Mouse (Mus musculus): ENCODE results near the gene Smim20.

The Smim20 gene

GRCm38 (mm10) chr5:53266931-53267853 lies at the start of gene Smim20:
Gene Smim20, plus strand, starts transcription at chr5:53267083.
- DNase-seq (ENCODE audit: low spot score): peak; percentile 87

GRCm38 (mm10) chr5:53225434-53225833 lies 41.4 kb upstream of the Smim20 start:
- no peak for DNase-seq (ENCODE audit: low spot score)

- no peak for DNase-seq (ENCODE audit: low spot score)
Measured at GRCm38 (mm10) chr5:53230560-53230959, 36.3 kb upstream of the Smim20 start.

- DNase-seq (ENCODE audit: low spot score): no peak
Measured at GRCm38 (mm10) chr5:53235551-53235950, 31.3 kb upstream of the Smim20 start.

GRCm38 (mm10) chr5:53236136-53236535 lies 30.7 kb upstream of the Smim20 start:
- DNase-seq (ENCODE audit: low spot score): no peak

GRCm38 (mm10) chr5:53236749-53237148 lies 30.1 kb upstream of the Smim20 start:
- DNase-seq (ENCODE audit: low spot score): no peak

- no peak for DNase-seq (ENCODE audit: low spot score)
Measured at GRCm38 (mm10) chr5:53238761-53239160, 28.1 kb upstream of the Smim20 start.

GRCm38 (mm10) chr5:53239189-53239588 lies 27.7 kb upstream of the Smim20 start:
- DNase-seq (ENCODE audit: low spot score): no peak

- no peak for DNase-seq (ENCODE audit: low spot score)
Measured at GRCm38 (mm10) chr5:53239831-53240440, 26.9 kb upstream of the Smim20 start.

- no peak for DNase-seq (ENCODE audit: low spot score)
Measured at GRCm38 (mm10) chr5:53241109-53241508, 25.8 kb upstream of the Smim20 start.

- DNase-seq (ENCODE audit: low spot score): no peak
Measured at GRCm38 (mm10) chr5:53241963-53242362, 24.9 kb upstream of the Smim20 start.

- no peak for DNase-seq (ENCODE audit: low spot score)
Measured at GRCm38 (mm10) chr5:53242865-53243499, 23.9 kb upstream of the Smim20 start.

GRCm38 (mm10) chr5:53243933-53244332 lies 22.9 kb upstream of the Smim20 start:
- no peak for DNase-seq (ENCODE audit: low spot score)

GRCm38 (mm10) chr5:53248499-53248898 lies 18.4 kb upstream of the Smim20 start:
- DNase-seq (ENCODE audit: low spot score): no peak

GRCm38 (mm10) chr5:53249431-53250061 lies 17.3 kb upstream of the Smim20 start:
- DNase-seq (ENCODE audit: low spot score): no peak

GRCm38 (mm10) chr5:53254154-53254553 lies 12.7 kb upstream of the Smim20 start:
- DNase-seq (ENCODE audit: low spot score): no peak

- DNase-seq (ENCODE audit: low spot score): no peak
Measured at GRCm38 (mm10) chr5:53254821-53255220, 12.1 kb upstream of the Smim20 start.

GRCm38 (mm10) chr5:53258038-53258786 lies 8.7 kb upstream of the Smim20 start:
- DNase-seq (ENCODE audit: low spot score): no peak

GRCm38 (mm10) chr5:53259894-53260293 lies 7.0 kb upstream of the Smim20 start:
- DNase-seq (ENCODE audit: low spot score): no peak

- no peak for DNase-seq (ENCODE audit: low spot score)
Measured at GRCm38 (mm10) chr5:53261999-53262398, 4.9 kb upstream of the Smim20 start.

GRCm38 (mm10) chr5:53264061-53264460 lies 2.8 kb upstream of the Smim20 start:
- DNase-seq (ENCODE audit: low spot score): no peak

- no peak for DNase-seq (ENCODE audit: low spot score)
Measured at GRCm38 (mm10) chr5:53265740-53266139, 1.1 kb upstream of the Smim20 start.

Data from spleen, adult 12 weeks (tissue).